Comparison of ENCODE assay signal across 8 mouse cellular contexts in the genomic region with DNA sequence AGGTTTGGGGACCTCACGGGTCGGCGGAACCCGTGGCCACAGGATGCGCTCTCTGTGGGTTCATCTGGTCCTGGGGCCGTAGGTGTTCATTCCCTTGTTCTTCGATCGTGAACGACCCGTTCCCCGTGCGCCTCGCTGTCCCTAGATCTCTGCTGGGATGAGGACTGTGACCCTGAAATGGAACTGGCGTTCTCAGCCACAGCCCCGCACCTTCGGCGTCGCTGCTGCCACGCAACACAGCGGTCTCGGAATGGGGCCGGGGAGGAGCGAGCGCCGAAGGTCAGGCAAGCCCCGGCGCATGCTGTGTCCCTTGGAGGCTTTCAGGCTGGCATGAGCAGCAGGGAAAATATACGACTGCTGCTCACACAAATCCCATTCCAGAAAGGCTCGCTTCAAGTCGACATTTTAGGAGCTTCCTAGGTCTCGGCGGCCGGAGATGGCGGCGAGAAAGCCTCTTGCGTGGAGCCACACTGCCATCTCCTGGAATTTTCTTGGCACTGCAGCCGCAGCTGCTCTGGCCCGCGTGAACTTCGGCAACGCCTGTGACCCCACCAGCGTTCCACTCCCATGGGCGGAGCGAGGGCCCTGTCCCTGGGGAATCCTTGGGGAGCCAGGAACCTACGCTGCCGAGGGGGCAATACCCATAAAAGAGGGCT. TPM values are rescaled to one million over a fixed set of nuclear protein-coding genes. Genes with fewer than 3 reads are reported as not detected.
A peak's percentile ranks its signal among the peaks of the same experiment; 100 is the strongest.
DNase-seq lines count a peak whose midpoint lies in the region; ATAC-seq and TF ChIP-seq lines count a peak whose summit lies in the region.

TSS of gene Hoxa7 (minus strand) at position 518 of the 656 bp plus-strand sequence.

- WGBS in forebrain, embryonic 16.5 days: 1% methylated on average over 46 of the region's 46 CpGs
- WGBS in neural tube, embryonic 14.5 days: under 1% methylated on average over 46 of the region's 46 CpGs

- peaks cover 0 to 8% of the 10 kb centered on the region in 2 experiments; a peak in 1 of 4 replicates for H3K4me1 ChIP-seq in ES-E14 (ENCODE audit: control insufficient read depth in 2 of 2, insufficient read depth in 2 of 2, low read length in 2 of 2, poor library complexity in 1 of 2)
- H3K4me1 ChIP-seq in forebrain, embryonic 16.5 days (replicated peaks; ENCODE audit: control insufficient read depth, insufficient read depth, low read length): peaks cover 17% of the 10 kb centered on the region
- H3K4me1 ChIP-seq in neural tube, embryonic 14.5 days (ENCODE audit: control insufficient read depth, insufficient read depth, low read length): peaks cover 23% of the 10 kb centered on the region
- H3K4me1 ChIP-seq in testis, adult 2 months (ENCODE audit: control insufficient read depth, insufficient read depth, low read length): peaks cover 28% of the 10 kb centered on the region

- H3K4me2 ChIP-seq in forebrain, embryonic 16.5 days (ENCODE audit: low read length): peak within 1 kb of the TSS; percentile 95
- peak within 1 kb of the TSS; percentile 99 for H3K4me2 ChIP-seq in neural tube, embryonic 14.5 days (ENCODE audit: low read depth, low read length)

- TF ChIP-seq POLR2A in testis, adult 2 months (IDR thresholded peaks at IDR 0.05; ENCODE audit: control insufficient read depth, low read depth, low read length): no peak

- H3K27ac ChIP-seq in ES-E14 (ENCODE audit: insufficient read depth, low read depth, low read length, poor library complexity, severe bottlenecking): no peak within 1 kb of the TSS
- H3K27ac ChIP-seq in forebrain, embryonic 16.5 days (ENCODE audit: low read length): no peak within 1 kb of the TSS
- H3K27ac ChIP-seq in neural tube, embryonic 14.5 days (ENCODE audit: low read depth, low read length): peak within 1 kb of the TSS; percentile 99
- peak within 1 kb of the TSS; percentile 27; the same call in 1 of the 2 replicates for H3K27ac ChIP-seq in testis, adult 2 months (ENCODE audit: control insufficient read depth, insufficient read depth, low read depth, low read length)

- H3K4me3 ChIP-seq in ES-E14 (ENCODE audit: insufficient read depth in 1 of 2, low read depth in 1 of 2, low read length in 2 of 2, poor library complexity in 1 of 2, severe bottlenecking in 1 of 2): peak within 1 kb of the TSS; percentile 51 to 66
- peak within 1 kb of the TSS; percentile 51 for H3K4me3 ChIP-seq in forebrain, embryonic 16.5 days (replicated peaks; ENCODE audit: low read length)
- H3K4me3 ChIP-seq in neural tube, embryonic 14.5 days (ENCODE audit: low read depth, low read length): peak within 1 kb of the TSS; percentile 88
- peak within 1 kb of the TSS; percentile 89 for H3K4me3 ChIP-seq in testis, adult 2 months (ENCODE audit: control insufficient read depth, low read depth, low read length)

- no peaks in the 10 kb centered on the region for H3K36me3 ChIP-seq in ES-E14 (ENCODE audit: control insufficient read depth, insufficient read depth, low read length, poor library complexity, severe bottlenecking)
- no peaks in the 10 kb centered on the region for H3K36me3 ChIP-seq in forebrain, embryonic 16.5 days (ENCODE audit: control insufficient read depth, insufficient read depth)
- H3K36me3 ChIP-seq in neural tube, embryonic 14.5 days (ENCODE audit: control insufficient read depth, insufficient read depth, low read length): no peaks in the 10 kb centered on the region
- H3K36me3 ChIP-seq in testis, adult 2 months (ENCODE audit: control insufficient read depth, insufficient read depth, low read length): no peaks in the 10 kb centered on the region

- in situ Hi-C loops in ES-E14 (cut with MboI; ENCODE audit: low sequenced_read_pairs in 2 of 2, unreplicated experiment in 2 of 2): loop anchor here (10.0 to 25.0 kb wide), 4 partner anchors 57 to 1047 kb away; partner anchors contain the start of gene Hoxa2 (in 2 of the 2)

- peak; percentile 96 for TF ChIP-seq CTCF in testis, adult 2 months (IDR thresholded peaks at IDR 0.05; ENCODE audit: control insufficient read depth, insufficient read depth, insufficient replicate concordance, low read depth, low read length)

- ATAC-seq in forebrain, embryonic 16.5 days: peak; percentile 71
- peak; percentile 20; the same call in 1 of the 2 replicates for ATAC-seq in neural tube, embryonic 14.5 days (ENCODE audit: low read depth)

- H3K9me3 ChIP-seq in ES-E14 (ENCODE audit: control insufficient read depth, insufficient read depth, low read depth, low read length): no peaks in the 10 kb centered on the region
- H3K9me3 ChIP-seq in forebrain, embryonic 16.5 days (ENCODE audit: control insufficient read depth, low read length): no peaks in the 10 kb centered on the region
- no peaks in the 10 kb centered on the region for H3K9me3 ChIP-seq in neural tube, embryonic 14.5 days (ENCODE audit: control insufficient read depth, low read length)

- peaks cover 93% of the 10 kb centered on the region for H3K27me3 ChIP-seq in forebrain, embryonic 16.5 days (replicated peaks; ENCODE audit: control insufficient read depth, insufficient read depth, low read length)
- no peaks in the 10 kb centered on the region for H3K27me3 ChIP-seq in neural tube, embryonic 14.5 days (ENCODE audit: control insufficient read depth, insufficient read depth, low read length)
- H3K27me3 ChIP-seq in testis, adult 2 months (ENCODE audit: control insufficient read depth, insufficient read depth, low read length): peaks cover 21% of the 10 kb centered on the region

- intact Hi-C loops in heart, postnatal 25 days (cut with DNase I): loop anchor here (1.0 to 10.0 kb wide), 3 partner anchors 351 to 837 kb away; no protein-coding TSS in a partner anchor

- H3K9ac ChIP-seq in ES-E14 (ENCODE audit: insufficient read depth, low read depth, low read length, poor library complexity, severe bottlenecking): peak within 1 kb of the TSS; percentile 63
- H3K9ac ChIP-seq in forebrain, embryonic 16.5 days (replicated peaks; ENCODE audit: low read depth, low read length): peak within 1 kb of the TSS; percentile 52
- H3K9ac ChIP-seq in neural tube, embryonic 14.5 days (replicated peaks; ENCODE audit: low read depth, low read length): peak within 1 kb of the TSS; percentile 98

- no peak for DNase-seq in ES-E14 (ENCODE audit: low read depth, low spot score)
- DNase-seq in cerebellum, adult 18-20 months: peak; percentile 69 to 84
- DNase-seq in heart, postnatal 25 days (ENCODE audit: low spot score): peak; percentile 62
- peak; percentile 73 to 88 for DNase-seq in layer of hippocampus, adult 18-20 months (ENCODE audit: low spot score in 2 of 2)
- DNase-seq in lung, adult 18-20 months: peak; percentile 82 to 84

TF ChIP-seq in ES-E14, 5 proteins besides CTCF, POLR2A, EP300 and RAD21:
- TF ChIP-seq MAFK (IDR thresholded peaks at IDR 0.05; ENCODE audit: insufficient read depth, low read depth, low read length) (no peak), CHD2 (IDR thresholded peaks at IDR 0.05; ENCODE audit: low read depth, low read length) (no peak), HCFC1 (IDR thresholded peaks at IDR 0.05; ENCODE audit: borderline replicate concordance, insufficient read depth, low read length) (no peak), ZC3H11A (IDR thresholded peaks at IDR 0.05; ENCODE audit: borderline replicate concordance, low read depth, low read length) (peak; percentile 92), ZNF384 (IDR thresholded peaks at IDR 0.05; ENCODE audit: low read depth, low read length) (no peak)

RNA-seq across cellular contexts. Expression of gene Hoxa7, which starts in this region (rescaled TPM):
- 0.42 and 0.89 TPM in 2 replicates for total RNA-seq in ES-E14 (2012; rRNA removed)
- polyA plus RNA-seq in forebrain, embryonic 16.5 days (2015; fragmentation: Nextera tagmentation; extraction: Ambion mirVana): not detected in 2 replicates
- under 1 TPM; 0.31 to 0.44 TPM for total RNA-seq in heart, postnatal 25 days (2021)
- total RNA-seq in layer of hippocampus, adult 18-20 months (2021): under 1 TPM in 1 of 2 experiments, not detected in 1; 0.36 TPM
- 90.8 and 110 TPM in 2 replicates for polyA plus RNA-seq in neural tube, embryonic 14.5 days (2014; fragmentation: Nextera tagmentation; extraction: Ambion mirVana)
- 0.48 and 0.72 TPM in 2 replicates for polyA plus RNA-seq in testis, adult 2 months (2012; rRNA removed)

Comparison
In these comparisons a context has a peak if more than half of its experiments do, and no peak if none do; other contexts are left out.
1. RNA of gene Hoxa7 (polyA plus RNA-seq): 90.8 to 110 TPM in neural tube, embryonic 14.5 days; 0.48 to 0.72 TPM in testis, adult 2 months and not detected in forebrain, embryonic 16.5 days; every median in the first group is over 10 times any median in the second.
2. Peak in ATAC-seq, H3K4me3 ChIP-seq, H3K9ac ChIP-seq and H3K4me2 ChIP-seq in forebrain, embryonic 16.5 days; RNA of the gene not detected or under 1 TPM.
3. Peak in DNase-seq in heart, postnatal 25 days; RNA of the gene not detected or under 1 TPM.
4. Peak in DNase-seq in layer of hippocampus, adult 18-20 months; RNA of the gene not detected or under 1 TPM.
5. H3K27ac ChIP-seq: peak in neural tube, embryonic 14.5 days (single experiment) and testis, adult 2 months (single experiment); none in ES-E14 (single experiment) and forebrain, embryonic 16.5 days (single experiment).
6. Peak in every context shown above with its lines, with median percentiles within 50 percentile points of each other: H3K4me3 ChIP-seq and H3K9ac ChIP-seq.